Mouse (Mus musculus): ENCODE data around the gene Vasn. TPM values are rescaled to one million over a fixed set of nuclear protein-coding genes. Genes with fewer than 3 reads are reported as not detected.
A peak's percentile ranks its signal among the peaks of the same experiment; 100 is the strongest.

The Vasn gene
- polyA plus RNA-seq, 1 experiment from 2014 or later = 16.2 TPM

GRCm38 (mm10) chr16:4649211-4649610, 9.5 kb downstream of the Vasn start:
- Histone ChIP-seq H3K4me3 (no peak overlapping the region), H3K27me3 (replicated peaks; ENCODE audit: low read depth, poor library complexity, severe bottlenecking) (no peaks in the 10 kb centered on the region), H3K9me3 (no peaks in the 10 kb centered on the region), H3K36me3 (replicated peaks) (peaks cover 85% of the 10 kb centered on the region), H3K4me1 (peaks cover 100% of the 10 kb centered on the region), H3K27ac (replicated peaks) (peak overlapping the region; percentile 89)
- 82% methylated on average over 5 of the region's 5 CpGs for WGBS
- DNase-seq (ENCODE audit: low spot score) = peak; percentile 7

- no peaks in the 10 kb centered on the region for H3K27me3 ChIP-seq (replicated peaks; ENCODE audit: low read depth, poor library complexity, severe bottlenecking)
- H3K9me3 ChIP-seq = no peaks in the 10 kb centered on the region
- H3K4me1 ChIP-seq = peaks cover 100% of the 10 kb centered on the region
- H3K4me3 ChIP-seq = no peak overlapping the region
- WGBS = 89% methylated on average over 11 of the region's 11 CpGs
- DNase-seq (ENCODE audit: low spot score) = no peak
- H3K36me3 ChIP-seq (replicated peaks) = peaks cover 89% of the 10 kb centered on the region
- peak overlapping the region; percentile 89 for H3K27ac ChIP-seq (replicated peaks)
These were observed 10.0 kb downstream of the Vasn start for GRCm38 (mm10) chr16:4649692-4650091.

GRCm38 (mm10) chr16:4650161-4650560, 10.4 kb downstream of the Vasn start:
- Histone ChIP-seq H3K27ac (replicated peaks) (peak overlapping the region; percentile 89), H3K9me3 (no peaks in the 10 kb centered on the region), H3K4me1 (peaks cover 100% of the 10 kb centered on the region), H3K36me3 (replicated peaks) (peaks cover 93% of the 10 kb centered on the region), H3K27me3 (replicated peaks; ENCODE audit: low read depth, poor library complexity, severe bottlenecking) (no peaks in the 10 kb centered on the region), H3K4me3 (no peak overlapping the region)
- 90% methylated on average over 3 of the region's 3 CpGs for WGBS
- DNase-seq (ENCODE audit: low spot score) = peak; percentile 7

GRCm38 (mm10) chr16:4651081-4651480, 11.3 kb downstream of the Vasn start:
- peaks cover 100% of the 10 kb centered on the region for H3K4me1 ChIP-seq
- no peak for DNase-seq (ENCODE audit: low spot score)
- H3K36me3 ChIP-seq (replicated peaks) = peaks cover 90% of the 10 kb centered on the region
- no peak overlapping the region; the same call in 1 of the 2 replicates for H3K4me3 ChIP-seq
- 82% methylated on average over 1 of the region's 1 CpGs for WGBS
- peak overlapping the region; percentile 89 for H3K27ac ChIP-seq (replicated peaks)
- H3K9me3 ChIP-seq = no peaks in the 10 kb centered on the region
- no peaks in the 10 kb centered on the region for H3K27me3 ChIP-seq (replicated peaks; ENCODE audit: low read depth, poor library complexity, severe bottlenecking)

- Histone ChIP-seq H3K27me3 (replicated peaks; ENCODE audit: low read depth, poor library complexity, severe bottlenecking) (no peaks in the 10 kb centered on the region), H3K27ac (replicated peaks) (peak overlapping the region; percentile 89), H3K36me3 (replicated peaks) (peaks cover 85% of the 10 kb centered on the region), H3K4me3 (peak overlapping the region; percentile 4; the same call in 1 of the 2 replicates), H3K4me1 (peaks cover 100% of the 10 kb centered on the region), H3K9me3 (no peaks in the 10 kb centered on the region)
- peak; percentile 92 for DNase-seq (ENCODE audit: low spot score)
- 38% methylated on average over 7 of the region's 7 CpGs for WGBS
These were observed 11.9 kb downstream of the Vasn start for GRCm38 (mm10) chr16:4651624-4652023.

GRCm38 (mm10) chr16:4652707-4653416, 13.1 kb downstream of the Vasn start:
- H3K36me3 ChIP-seq (replicated peaks) = peaks cover 76% of the 10 kb centered on the region
- peak; percentile 65 for DNase-seq (ENCODE audit: low spot score)

GRCm38 (mm10) chr16:4654706-4655105, 15.0 kb downstream of the Vasn start:
- Histone ChIP-seq H3K27me3 (replicated peaks; ENCODE audit: low read depth, poor library complexity, severe bottlenecking) (no peaks in the 10 kb centered on the region), H3K9me3 (no peaks in the 10 kb centered on the region), H3K36me3 (replicated peaks) (peaks cover 57% of the 10 kb centered on the region), H3K4me3 (no peak overlapping the region), H3K27ac (replicated peaks) (peak overlapping the region; percentile 89), H3K4me1 (peaks cover 97% of the 10 kb centered on the region)
- DNase-seq (ENCODE audit: low spot score) = no peak
- WGBS = 84% methylated on average over 10 of the region's 10 CpGs

More at GRCm38 (mm10) chr16:4652707-4653416, 13.1 kb downstream of the Vasn start:
- Histone ChIP-seq H3K27me3 (replicated peaks; ENCODE audit: low read depth, poor library complexity, severe bottlenecking) (no peaks in the 10 kb centered on the region), H3K9me3 (no peaks in the 10 kb centered on the region), H3K4me3 (peak overlapping the region; percentile 16; the same call in 1 of the 2 replicates), H3K27ac (replicated peaks) (peak overlapping the region; percentile 89), H3K4me1 (peaks cover 100% of the 10 kb centered on the region)
- 56% methylated on average over 4 of the region's 4 CpGs for WGBS

- WGBS = 60% methylated on average over 4 of the region's 4 CpGs
- H3K36me3 ChIP-seq (replicated peaks) = peaks cover 51% of the 10 kb centered on the region
- H3K4me1 ChIP-seq = peaks cover 94% of the 10 kb centered on the region
- DNase-seq (ENCODE audit: low spot score) = peak; percentile 34
- H3K27ac ChIP-seq (replicated peaks) = peak overlapping the region; percentile 89
- H3K27me3 ChIP-seq (replicated peaks; ENCODE audit: low read depth, poor library complexity, severe bottlenecking) = no peaks in the 10 kb centered on the region
- no peaks in the 10 kb centered on the region for H3K9me3 ChIP-seq
- H3K4me3 ChIP-seq = no peak overlapping the region
These were observed 15.6 kb downstream of the Vasn start for GRCm38 (mm10) chr16:4655251-4655734.

- 29% methylated on average over 11 of the region's 11 CpGs for WGBS
- H3K9me3 ChIP-seq = no peaks in the 10 kb centered on the region
- peaks cover 51% of the 10 kb centered on the region for H3K36me3 ChIP-seq (replicated peaks)
- no peak overlapping the region for H3K4me3 ChIP-seq
- DNase-seq (ENCODE audit: low spot score) = peak; percentile 59
- no peaks in the 10 kb centered on the region for H3K27me3 ChIP-seq (replicated peaks; ENCODE audit: low read depth, poor library complexity, severe bottlenecking)
- peaks cover 87% of the 10 kb centered on the region for H3K4me1 ChIP-seq
- peak overlapping the region; percentile 89 for H3K27ac ChIP-seq (replicated peaks)
These were observed 16.2 kb downstream of the Vasn start for GRCm38 (mm10) chr16:4655764-4656570.

- H3K27ac ChIP-seq (replicated peaks) = peak overlapping the region; percentile 89
- H3K27me3 ChIP-seq (replicated peaks; ENCODE audit: low read depth, poor library complexity, severe bottlenecking) = no peaks in the 10 kb centered on the region
- H3K4me3 ChIP-seq = no peak overlapping the region
- 63% methylated on average over 9 of the region's 9 CpGs for WGBS
- peaks cover 51% of the 10 kb centered on the region for H3K36me3 ChIP-seq (replicated peaks)
- no peak for DNase-seq (ENCODE audit: low spot score)
- H3K4me1 ChIP-seq = peaks cover 87% of the 10 kb centered on the region
- no peaks in the 10 kb centered on the region for H3K9me3 ChIP-seq
These were observed 16.9 kb downstream of the Vasn start for GRCm38 (mm10) chr16:4656571-4657081.

GRCm38 (mm10) chr16:4658781-4659245, 19.1 kb downstream of the Vasn start:
- peak overlapping the region; percentile 94 for H3K27ac ChIP-seq (replicated peaks)
- no peaks in the 10 kb centered on the region for H3K27me3 ChIP-seq (replicated peaks; ENCODE audit: low read depth, poor library complexity, severe bottlenecking)
- DNase-seq (ENCODE audit: low spot score) = peak; percentile 94
- H3K4me1 ChIP-seq = peaks cover 68% of the 10 kb centered on the region
- peaks cover 44% of the 10 kb centered on the region for H3K36me3 ChIP-seq (replicated peaks)
- 15% methylated on average over 11 of the region's 11 CpGs for WGBS
- no peaks in the 10 kb centered on the region for H3K9me3 ChIP-seq
- H3K4me3 ChIP-seq = peak overlapping the region; percentile 42

GRCm38 (mm10) chr16:4659326-4659725, 19.6 kb downstream of the Vasn start:
- WGBS = 18% methylated on average over 2 of the region's 2 CpGs
- no peaks in the 10 kb centered on the region for H3K9me3 ChIP-seq
- H3K36me3 ChIP-seq (replicated peaks) = peaks cover 44% of the 10 kb centered on the region
- H3K4me1 ChIP-seq = peaks cover 62% of the 10 kb centered on the region
- DNase-seq (ENCODE audit: low spot score) = no peak
- H3K4me3 ChIP-seq = peak overlapping the region; percentile 42
- H3K27me3 ChIP-seq (replicated peaks; ENCODE audit: low read depth, poor library complexity, severe bottlenecking) = no peaks in the 10 kb centered on the region
- peak overlapping the region; percentile 94 for H3K27ac ChIP-seq (replicated peaks)

All from embryonic facial prominence, embryonic 10.5 days (tissue).